Mouse (Mus musculus) C2C12 (cell line): ENCODE measurements around the gene Itga10.
"Not testable (repeated sequence)": the region's sequence is repeated elsewhere in the genome, so short reads cannot be mapped to it uniquely, and the experiment has no call there.

ENCODE experiments used
- CTCF ChIP-seq: IDR thresholded peaks from one replicate; pipeline ENCODE4 v1.5.1; 2011; ENCODE audit not compliant: control insufficient read depth, insufficient read depth, insufficient read length
- USF1 ChIP-seq: IDR thresholded peaks from one replicate; pipeline ENCODE4 v1.6.1; 2011; ENCODE audit warnings: low read depth, mild to moderate bottlenecking, control low read depth, moderate library complexity

DNA sequence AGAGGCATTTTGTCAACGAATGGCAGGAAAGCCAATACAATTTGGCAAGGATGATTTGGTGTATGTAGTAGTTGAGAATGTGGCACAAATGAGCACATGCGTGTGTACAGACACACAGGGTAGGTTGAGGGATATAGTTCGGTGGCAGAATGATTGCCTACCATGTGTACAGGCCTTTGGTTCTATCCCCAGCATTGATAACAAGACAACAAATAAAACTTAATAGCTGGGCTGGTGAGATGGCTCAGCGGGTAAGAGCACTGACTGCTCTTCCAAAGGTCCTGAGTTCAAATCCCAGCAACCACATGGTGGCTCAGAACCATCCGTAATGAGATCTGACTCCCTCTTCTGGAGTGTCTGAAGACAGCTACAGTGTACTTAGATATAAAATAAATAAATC is 40.7 kb downstream of the Itga10 start:
- TF ChIP-seq CTCF, USF1: not testable (repeated sequence)
